Mouse (Mus musculus) stomach, postnatal 0 days (tissue): ENCODE measurements at regions not wholly inside any gene's neighbourhood (a gene's known extent, or its start where the extent isn't known, plus 50 kb on each side); places are given as distances from the start of the nearest gene placed in this dataset.
"Not testable (repeated sequence)": the region's sequence is repeated elsewhere in the genome, so short reads cannot be mapped to it uniquely, and the experiment has no call there.

ENCODE experiments used
- CTCF ChIP-seq: IDR thresholded peaks from 2 replicates; pipeline ENCODE4 v1.5.1; 2016; ENCODE audit warnings: antibody characterized with exemption, low read depth, mild to moderate bottlenecking, moderate library complexity
- EP300 ChIP-seq: optimal IDR thresholded peaks from 2 replicates; pipeline ENCODE3; 2016; ENCODE audit warnings: antibody characterized with exemption

DNA sequence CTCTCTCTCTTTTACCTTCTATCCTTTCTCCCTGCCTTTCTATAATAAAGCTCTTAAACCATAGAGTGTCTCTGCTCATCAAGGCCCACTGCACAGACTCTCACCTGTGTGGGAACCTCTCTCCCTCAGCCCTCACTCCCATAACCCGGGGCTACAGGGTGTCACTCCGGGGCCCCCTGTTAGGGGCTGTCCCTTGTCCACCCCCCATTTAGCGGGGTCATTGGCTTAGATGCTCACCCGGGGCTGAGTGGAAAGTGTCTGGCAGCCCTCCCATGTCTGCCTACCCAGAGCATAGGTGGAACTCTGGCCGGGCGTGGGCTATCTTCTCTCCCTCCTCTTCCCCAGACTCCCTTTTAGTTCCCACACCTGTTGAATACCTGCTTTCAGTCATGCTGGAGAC lies 116.4 kb downstream of the Zfp993 start:
- not testable (repeated sequence) for TF ChIP-seq CTCF, EP300
